Mouse (Mus musculus) hindbrain, embryonic 11.5 days (tissue): ENCODE results near the gene Lmx1a. TPM values are rescaled to one million over a fixed set of nuclear protein-coding genes. Genes with fewer than 3 reads are reported as not detected.

ENCODE experiments used
- ATAC-seq: fragments of 200-750 bp; cut with Nextera tagmentation; 2 replicates; pipeline ENCODE4 v1.8.0; 2017; ENCODE audit warnings: mild to moderate bottlenecking, moderate TSS enrichment, moderate library complexity; ENCODE audit not compliant: low FRiP score
- DNase-seq: peaks from one replicate; pipeline ENCODE4 v3.0.0-alpha.2; 2015; ENCODE audit warnings: low spot score
- H3K27ac ChIP-seq: fragments of 300-500 bp; sonication (generic); 2 replicates; pipeline ENCODE4 v1.5.1; 2014; ENCODE audit warnings: mild to moderate bottlenecking, low read depth, low read length
- H3K27me3 ChIP-seq: fragments of 300-500 bp; sonication (generic); 2 replicates; pipeline ENCODE4 v1.6.1; 2014; ENCODE audit warnings: mild to moderate bottlenecking, low read length, moderate library complexity, mixed read lengths; ENCODE audit not compliant: control insufficient read depth, insufficient read depth
- H3K36me3 ChIP-seq: fragments of 300-500 bp; sonication (generic); 2 replicates; pipeline ENCODE4 v1.6.1; 2014; ENCODE audit warnings: mild to moderate bottlenecking, low read length, moderate library complexity, mixed read lengths; ENCODE audit not compliant: control insufficient read depth, insufficient read depth
- H3K4me1 ChIP-seq: fragments of 300-500 bp; sonication (generic); replicated peaks from 2 replicates; pipeline ENCODE4 v1.6.1; 2014; ENCODE audit warnings: low read length, mixed read lengths; ENCODE audit not compliant: control insufficient read depth, insufficient read depth
- H3K4me2 ChIP-seq: fragments of 300-500 bp; sonication (generic); replicated peaks from 2 replicates; pipeline ENCODE4 v1.6.1; 2014; ENCODE audit warnings: mild to moderate bottlenecking, low read depth, low read length
- H3K4me3 ChIP-seq: fragments of 300-500 bp; sonication (generic); 2 replicates; pipeline ENCODE4 v1.5.1; 2014; ENCODE audit warnings: low read depth, low read length
- H3K9ac ChIP-seq: fragments of 300-500 bp; sonication (generic); 2 replicates; pipeline ENCODE4 v1.6.1; 2014; ENCODE audit warnings: low read depth, low read length
- H3K9me3 ChIP-seq: fragments of 300-500 bp; sonication (generic); 2 replicates; pipeline ENCODE4 v1.6.1; 2016; ENCODE audit warnings: low read length; ENCODE audit not compliant: control insufficient read depth
- WGBS: fragments of 180-500 bp; shearing (Covaris S2); extraction: QIAGEN DNeasy Blood & Tissue Kit; methylation state at CpG from one replicate; pipeline ENCODE4 v1.1.7; 2014; 5-methylcytosine and 5-hydroxymethylcytosine counted together
- polyA plus RNA-seq: library from polyadenylated mRNA; unstranded; fragments of >200 nt; fragmentation: Nextera tagmentation; extraction: Ambion mirVana; gene quantifications from 2 replicates; pipeline ENCODE4 v1.2.1, GENCODE M21; 2014

Gene Lmx1a
- polyA plus RNA-seq, 1 experiment from 2014 or later = 5.6 TPM

DNA sequence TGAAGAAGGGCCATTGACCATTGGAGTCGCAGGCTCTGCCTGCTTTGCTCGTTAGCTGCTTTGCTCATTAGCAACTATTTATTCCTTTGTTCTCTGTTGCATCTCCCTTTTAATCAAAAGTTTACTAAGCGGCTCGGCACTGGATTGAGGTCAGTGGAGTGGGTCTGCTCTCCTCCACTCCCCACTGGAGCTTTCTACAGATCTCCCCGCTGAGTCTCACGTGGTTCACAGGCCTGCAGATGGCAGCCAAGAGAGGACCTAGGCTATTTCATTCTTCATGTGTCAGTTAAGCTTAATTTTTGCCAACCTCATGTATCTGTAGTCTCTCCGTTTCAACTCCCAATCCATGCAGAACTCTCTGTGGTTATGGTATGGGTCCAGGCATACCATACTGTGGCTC lies 16.5 kb downstream of the Lmx1a start:
- no peak overlapping the region for H3K4me3 ChIP-seq
- ATAC-seq = no peak
- H3K9me3 ChIP-seq = no peaks in the 10 kb centered on the region
- WGBS = 86% methylated on average over 7 of the region's 7 CpGs
- H3K36me3 ChIP-seq = no peaks in the 10 kb centered on the region
- H3K4me2 ChIP-seq = no peak overlapping the region
- no peaks in the 10 kb centered on the region for H3K27me3 ChIP-seq
- no peak overlapping the region for H3K27ac ChIP-seq
- no peak overlapping the region for H3K9ac ChIP-seq
- no peak for DNase-seq
- no peaks in the 10 kb centered on the region for H3K4me1 ChIP-seq

DNA sequence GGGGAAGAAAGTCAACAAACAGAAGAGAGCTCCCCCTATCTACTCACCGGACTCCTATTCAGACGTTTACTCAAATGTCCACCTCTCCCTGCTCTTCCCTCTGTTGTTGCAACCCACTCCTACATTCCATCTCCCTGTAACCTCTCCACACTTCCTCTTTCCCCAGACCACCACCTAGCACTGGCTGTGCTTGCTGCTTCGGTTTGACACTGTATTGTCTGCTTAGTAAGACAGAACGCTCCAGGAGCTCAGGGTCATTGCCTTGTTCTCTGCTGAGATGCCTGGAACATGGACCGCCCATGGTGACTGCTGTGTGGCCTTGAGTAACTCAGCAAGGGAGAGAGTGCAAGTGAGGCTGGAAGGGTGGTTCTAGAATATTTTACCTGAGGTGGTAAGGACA lies 19.7 kb downstream of the Lmx1a start:
- Histone ChIP-seq H3K9me3 (no peaks in the 10 kb centered on the region), H3K4me1 (no peaks in the 10 kb centered on the region), H3K27me3 (no peaks in the 10 kb centered on the region), H3K4me3 (no peak overlapping the region), H3K9ac (no peak overlapping the region), H3K27ac (no peak overlapping the region), H3K36me3 (no peaks in the 10 kb centered on the region), H3K4me2 (no peak overlapping the region)
- DNase-seq = no peak
- WGBS = 55% methylated on average over 5 of the region's 5 CpGs
- ATAC-seq = no peak

GRCm38 (mm10) chr1:167715730-167716341 lies 26.8 kb downstream of the Lmx1a start:
- H3K4me2 ChIP-seq = no peak overlapping the region
- H3K9ac ChIP-seq = no peak overlapping the region
- peak; percentile 87 for ATAC-seq
- peaks cover 3% of the 10 kb centered on the region; the same call in 1 of the 2 replicates for H3K4me1 ChIP-seq
- no peak overlapping the region for H3K4me3 ChIP-seq
- peak overlapping the region; percentile 58; the same call in 1 of the 2 replicates for H3K27ac ChIP-seq
- no peaks in the 10 kb centered on the region for H3K27me3 ChIP-seq
- DNase-seq = peak; percentile 19
- no peaks in the 10 kb centered on the region for H3K36me3 ChIP-seq
- no peaks in the 10 kb centered on the region for H3K9me3 ChIP-seq
- WGBS = 28% methylated on average over 6 of the region's 6 CpGs

- Histone ChIP-seq H3K4me1 (peaks cover 2% of the 10 kb centered on the region; the same call in 1 of the 2 replicates), H3K36me3 (no peaks in the 10 kb centered on the region), H3K4me3 (no peak overlapping the region), H3K9me3 (no peaks in the 10 kb centered on the region), H3K27ac (no peak overlapping the region), H3K27me3 (no peaks in the 10 kb centered on the region), H3K9ac (no peak overlapping the region), H3K4me2 (no peak overlapping the region)
- DNase-seq = peak; percentile 31
- WGBS = 9% methylated on average over 6 of the region's 6 CpGs
- ATAC-seq = no peak
Observed at GRCm38 (mm10) chr1:167734471-167734870, 45.4 kb downstream of the Lmx1a start.

DNA sequence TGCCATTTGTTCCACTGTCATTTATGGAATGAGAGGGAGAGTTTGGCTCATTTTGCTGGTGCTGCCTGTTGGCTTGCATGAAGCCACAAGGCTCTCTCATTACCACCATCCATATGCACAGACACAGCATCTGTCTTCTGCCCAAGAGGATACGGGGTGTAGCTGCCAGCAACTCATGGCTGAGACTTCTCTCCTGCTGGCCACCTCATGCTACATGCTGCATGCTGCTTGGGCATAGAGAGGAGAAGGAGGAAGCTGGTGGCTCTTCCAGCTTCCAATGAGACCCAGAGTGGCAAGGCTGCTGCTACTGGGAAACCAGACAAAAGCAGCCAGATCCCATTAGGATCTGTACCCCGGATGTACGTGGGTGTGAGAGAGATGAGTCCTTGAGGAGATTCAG lies 47.8 kb downstream of the Lmx1a start:
- Histone ChIP-seq H3K27ac (no peak overlapping the region), H3K9me3 (no peaks in the 10 kb centered on the region), H3K9ac (no peak overlapping the region), H3K4me1 (peaks cover 2% of the 10 kb centered on the region; the same call in 1 of the 2 replicates), H3K4me2 (no peak overlapping the region), H3K36me3 (no peaks in the 10 kb centered on the region), H3K27me3 (no peaks in the 10 kb centered on the region), H3K4me3 (no peak overlapping the region)
- 85% methylated on average over 3 of the region's 3 CpGs for WGBS
- ATAC-seq (no peak), DNase-seq (no peak)

- DNase-seq (no peak), ATAC-seq (no peak)
- 78% methylated on average over 7 of the region's 7 CpGs for WGBS
Observed at GRCm38 (mm10) chr1:167739286-167739685, 50.2 kb downstream of the Lmx1a start.

GRCm38 (mm10) chr1:167746676-167747075 lies 57.6 kb downstream of the Lmx1a start:
- H3K4me1 ChIP-seq = no peaks in the 10 kb centered on the region
- H3K4me2 ChIP-seq = no peak overlapping the region
- no peak overlapping the region for H3K4me3 ChIP-seq
- no peaks in the 10 kb centered on the region for H3K9me3 ChIP-seq
- H3K27ac ChIP-seq = no peak overlapping the region
- H3K9ac ChIP-seq = no peak overlapping the region
- H3K27me3 ChIP-seq = no peaks in the 10 kb centered on the region
- no peak for DNase-seq
- no peak for ATAC-seq
- WGBS = 44% methylated on average over 6 of the region's 6 CpGs
- no peaks in the 10 kb centered on the region for H3K36me3 ChIP-seq

More at GRCm38 (mm10) chr1:167739286-167739685, 50.2 kb downstream of the Lmx1a start:
- H3K4me2 ChIP-seq = no peak overlapping the region
- H3K36me3 ChIP-seq = no peaks in the 10 kb centered on the region
- no peak overlapping the region for H3K27ac ChIP-seq
- no peak overlapping the region for H3K9ac ChIP-seq
- no peaks in the 10 kb centered on the region for H3K9me3 ChIP-seq
- H3K27me3 ChIP-seq = no peaks in the 10 kb centered on the region
- H3K4me1 ChIP-seq = 0 out of 2 replicates have a peak, but pooled peaks cover under 1% of the 10 kb centered on the region
- H3K4me3 ChIP-seq = no peak overlapping the region

DNA sequence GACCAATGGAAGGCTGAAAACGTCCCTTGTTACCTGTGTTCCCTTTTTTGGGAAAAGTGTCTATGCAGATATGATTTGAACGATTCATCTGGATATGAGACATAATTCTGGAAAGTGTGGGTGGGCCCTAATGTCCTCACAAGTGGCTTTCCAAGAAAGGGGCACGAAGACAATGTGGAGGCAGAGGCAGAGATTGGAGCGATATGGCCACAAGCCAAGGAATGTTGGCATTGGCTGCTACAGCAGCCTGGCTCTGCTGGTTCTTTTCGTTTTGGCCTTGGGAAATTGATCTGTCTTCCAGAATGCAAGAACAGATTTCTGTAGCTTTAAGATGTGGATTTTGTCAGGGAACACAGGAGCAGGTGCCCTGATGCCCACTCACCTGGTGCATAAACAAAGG lies 63.6 kb downstream of the Lmx1a start:
- WGBS = 84% methylated on average over 5 of the region's 5 CpGs
- peaks cover 2% of the 10 kb centered on the region; the same call in 1 of the 2 replicates for H3K27me3 ChIP-seq
- no peak overlapping the region for H3K9ac ChIP-seq
- ATAC-seq (no peak), DNase-seq (no peak)
- H3K4me3 ChIP-seq = no peak overlapping the region
- H3K4me2 ChIP-seq = no peak overlapping the region
- H3K27ac ChIP-seq = no peak overlapping the region
- H3K4me1 ChIP-seq = no peaks in the 10 kb centered on the region
- no peaks in the 10 kb centered on the region for H3K36me3 ChIP-seq
- H3K9me3 ChIP-seq = no peaks in the 10 kb centered on the region

DNA sequence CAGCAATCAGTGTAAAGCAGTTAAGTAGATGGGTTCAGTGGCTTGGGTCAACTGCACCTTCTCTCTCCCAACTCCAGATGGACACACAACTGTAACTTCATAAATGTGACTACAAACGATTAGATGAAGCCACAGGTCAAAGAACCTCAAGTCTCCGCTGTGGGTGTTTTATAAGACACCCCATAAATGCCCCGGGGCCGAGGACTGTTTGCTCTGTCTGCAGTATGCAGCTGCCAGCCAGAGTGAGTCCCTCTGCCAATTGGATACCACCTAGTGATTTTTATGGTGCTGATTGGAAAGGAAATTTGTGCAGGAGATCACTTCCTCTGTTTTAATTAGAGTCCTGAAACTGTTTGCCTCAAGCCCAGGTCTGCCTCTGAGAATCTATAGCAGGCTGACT lies 65.0 kb downstream of the Lmx1a start:
- Histone ChIP-seq H3K27ac (no peak overlapping the region), H3K4me3 (no peak overlapping the region), H3K9me3 (no peaks in the 10 kb centered on the region), H3K4me2 (no peak overlapping the region), H3K4me1 (no peaks in the 10 kb centered on the region), H3K36me3 (no peaks in the 10 kb centered on the region), H3K27me3 (peaks cover 4% of the 10 kb centered on the region; the same call in 1 of the 2 replicates), H3K9ac (no peak overlapping the region)
- ATAC-seq (no peak), DNase-seq (no peak)
- 87% methylated on average over 4 of the region's 4 CpGs for WGBS
